Mouse (Mus musculus) bone marrow macrophage, adult 2 months (primary cell): Measurements from ENCODE around the gene Pate4. TPM values are rescaled to one million over a fixed set of nuclear protein-coding genes. Genes with fewer than 3 reads are reported as not detected.

Experiments
- H3K27ac ChIP-seq: 2 replicates; pipeline ENCODE4 v1.5.1; 2012; ENCODE audit warnings: low read depth, low read length; ENCODE audit not compliant: insufficient read depth
- H3K4me1 ChIP-seq: 2 replicates; pipeline ENCODE4 v1.6.1; 2012; ENCODE audit warnings: low read length; ENCODE audit not compliant: control insufficient read depth, insufficient read depth
- H3K4me3 ChIP-seq: 2 replicates; pipeline ENCODE4 v1.5.1; 2012; ENCODE audit warnings: mild to moderate bottlenecking, low read length, moderate library complexity; ENCODE audit not compliant: insufficient read depth
- CTCF ChIP-seq: IDR thresholded peaks from 2 replicates; pipeline ENCODE4 v1.5.1; 2012; ENCODE audit warnings: low read depth, mild to moderate bottlenecking, low read length, moderate library complexity
- POLR2A ChIP-seq: IDR thresholded peaks from 2 replicates; pipeline ENCODE4 v1.6.1; 2012; ENCODE audit warnings: mild to moderate bottlenecking, low read depth, low read length, borderline replicate concordance
- polyA plus RNA-seq: library from polyadenylated mRNA; stranded (reverse); fragments of >200 nt; gene quantifications from 2 replicates; pipeline ENCODE4 v1.2.4, GENCODE M21; 2012; ENCODE audit not compliant: missing spikeins, insufficient read depth, insufficient read length

Pate4 gene
- polyA plus RNA-seq, 1 experiment: not detected

DNA sequence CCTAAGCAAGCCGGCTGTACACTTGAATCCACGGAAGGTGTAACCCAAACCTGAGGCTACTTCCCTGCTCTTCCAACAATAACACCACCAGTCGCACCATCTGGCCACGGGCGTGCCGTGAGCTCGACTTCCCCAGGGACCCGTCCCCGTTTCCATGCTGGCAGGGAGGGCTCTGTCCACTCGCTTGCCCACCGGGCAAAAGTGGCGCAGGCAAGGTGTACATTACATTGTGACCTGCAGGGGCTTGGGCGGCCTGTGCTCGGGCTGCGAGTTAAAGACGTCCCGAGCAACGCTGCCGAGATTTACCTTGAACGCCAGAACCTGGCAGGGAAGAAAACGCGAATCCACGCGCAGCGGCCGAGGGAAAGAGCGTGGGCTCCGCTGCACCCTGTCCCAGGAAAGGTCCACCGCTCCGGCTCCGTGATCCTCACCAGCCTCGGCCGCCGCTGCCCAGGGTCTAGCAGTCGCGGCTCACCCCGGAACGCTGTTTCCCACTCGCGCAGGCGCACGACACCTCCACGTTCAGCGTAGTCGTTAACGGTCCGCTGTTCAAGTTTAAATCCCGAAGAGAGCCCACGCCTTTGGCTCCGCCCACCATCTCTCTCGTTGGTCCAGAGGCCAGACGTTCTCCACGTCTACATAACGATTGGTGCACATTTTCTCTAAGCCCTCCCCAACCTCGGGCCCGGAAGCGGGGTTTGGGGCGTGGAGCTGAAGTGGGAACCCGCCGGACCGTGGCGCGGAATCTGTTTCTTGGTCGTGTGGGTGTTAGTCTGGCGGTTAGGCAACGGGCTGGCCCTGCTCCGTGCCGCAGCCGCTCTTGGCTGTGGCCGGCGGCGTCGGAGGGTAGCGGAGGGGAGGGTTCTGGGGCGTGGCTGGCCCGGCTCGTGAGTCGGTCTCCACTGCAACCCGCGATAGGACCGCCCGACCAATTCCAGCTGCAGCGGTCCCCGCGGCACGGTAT, 41.9 kb downstream of the Pate4 start, which contains the start of the genes Pate2 and Hyls1:
Gene Pate2, plus strand, starts transcription at position 714 of the 964 bp plus-strand sequence.
Gene Hyls1, minus strand, starts transcription at position 828 of the 964 bp plus-strand sequence.
- no peak for TF ChIP-seq CTCF
- no peak for TF ChIP-seq POLR2A
- Histone ChIP-seq H3K4me3 (peak within 1 kb of the TSS; percentile 83), H3K4me1 (peaks cover 4% of the 10 kb centered on the region), H3K27ac (peak within 1 kb of the TSS; percentile 78)

DNA sequence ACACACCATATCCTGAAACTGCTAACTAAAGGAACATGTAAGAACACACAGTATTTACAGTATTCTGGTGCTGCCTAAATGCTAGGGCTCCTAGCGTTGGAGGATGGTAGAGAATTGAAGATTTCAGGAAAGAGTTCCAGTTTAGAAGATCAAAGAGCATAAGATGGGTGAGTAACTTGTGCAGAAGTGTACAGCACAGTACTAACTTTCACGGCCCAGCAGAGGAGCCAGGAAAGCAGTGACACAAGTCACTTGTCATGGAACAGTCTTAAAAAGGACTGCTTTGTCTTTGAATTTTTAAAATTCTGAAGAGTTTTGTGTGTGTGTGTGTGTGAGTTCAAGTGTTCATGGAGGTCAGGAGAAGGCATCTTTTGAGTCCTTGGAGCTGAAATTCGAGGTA, 43.7 kb downstream of the Pate4 start:
- H3K4me3 ChIP-seq: no peak overlapping the region
- H3K4me1 ChIP-seq: peaks cover 4% of the 10 kb centered on the region
- no peak for TF ChIP-seq CTCF
- no peak for TF ChIP-seq POLR2A

DNA sequence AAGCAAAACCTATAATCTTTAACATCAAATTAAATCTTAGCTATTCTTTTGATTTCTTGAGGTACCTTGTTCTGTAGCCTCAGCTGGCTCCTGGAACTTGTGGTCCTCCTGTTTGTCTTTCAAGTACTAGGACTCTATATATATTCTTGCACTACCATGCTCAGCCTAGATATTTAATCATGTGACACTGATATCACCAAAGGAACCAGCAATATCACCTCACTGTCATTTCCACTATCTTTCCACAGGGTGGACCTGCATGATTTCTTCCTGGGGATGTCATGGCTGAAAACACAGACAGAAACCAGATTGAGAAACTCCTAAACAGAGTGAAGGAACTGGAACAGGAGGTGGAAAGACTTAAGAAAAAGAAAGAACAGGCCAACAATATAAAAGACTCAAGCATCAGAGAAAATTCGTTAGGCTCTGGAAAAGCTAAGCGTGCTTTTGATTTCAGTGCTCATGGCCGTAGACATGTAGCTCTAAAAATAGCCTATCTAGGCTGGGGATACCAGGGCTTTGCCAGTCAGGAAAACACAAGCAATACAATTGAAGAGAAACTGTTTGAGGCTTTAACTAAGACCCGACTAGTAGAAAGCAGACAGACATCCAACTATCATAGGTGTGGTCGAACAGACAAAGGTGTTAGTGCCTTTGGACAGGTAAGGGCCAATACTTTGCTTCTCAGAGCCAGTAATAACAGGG, 47.1 kb downstream of the Pate4 start:
- Histone ChIP-seq H3K4me1 (peaks cover 15% of the 10 kb centered on the region), H3K4me3 (no peak overlapping the region), H3K27ac (no peak overlapping the region)
- TF ChIP-seq POLR2A (no peak), CTCF (no peak)

More for the DNA sequence above, 43.7 kb downstream of the Pate4 start:
- no peak overlapping the region for H3K27ac ChIP-seq

DNA sequence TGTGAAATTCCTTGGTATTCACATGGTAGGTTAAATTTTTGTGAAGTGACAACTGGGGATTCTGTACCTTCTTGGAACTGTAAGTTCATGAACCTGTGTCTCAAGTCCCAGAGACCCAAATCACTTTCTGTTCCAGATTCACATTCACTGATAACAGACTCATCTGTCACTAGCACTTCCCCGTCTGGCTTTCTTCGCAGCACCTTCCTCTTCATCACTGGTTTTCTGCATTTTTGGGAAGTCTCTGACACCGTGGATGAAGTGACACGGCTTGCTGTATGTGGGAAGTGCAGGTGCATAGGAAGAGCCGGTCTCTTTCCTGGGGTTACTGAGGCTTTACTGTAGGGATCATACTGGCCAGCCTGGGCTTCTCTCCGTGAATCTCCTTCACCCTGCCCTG, 50.2 kb downstream of the Pate4 start:
- H3K4me1 ChIP-seq: peaks cover 14% of the 10 kb centered on the region

DNA sequence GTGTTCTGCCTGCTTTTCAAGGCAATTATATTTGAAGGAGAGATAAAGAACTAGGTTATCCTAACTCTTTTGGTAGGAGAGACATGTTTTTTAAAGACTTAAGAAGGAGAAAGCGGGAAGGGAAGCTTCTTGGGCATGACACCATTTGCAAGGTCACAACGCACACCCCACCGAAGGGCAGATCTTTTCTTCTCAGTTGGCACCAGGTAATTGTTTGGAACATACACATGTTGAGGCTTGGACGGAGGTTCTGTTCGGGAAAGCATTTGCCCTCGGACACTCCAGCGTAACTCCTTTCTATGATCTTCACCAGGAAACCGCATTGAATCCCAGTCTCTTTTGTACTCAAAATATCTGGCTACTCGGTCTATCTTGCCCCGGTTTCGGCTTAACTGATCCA, 50.7 kb downstream of the Pate4 start:
- TF ChIP-seq CTCF: no peak
- TF ChIP-seq POLR2A: no peak
- H3K4me1 ChIP-seq: peaks cover 14% of the 10 kb centered on the region
- H3K4me3 ChIP-seq: no peak overlapping the region
- H3K27ac ChIP-seq: no peak overlapping the region

More for the DNA sequence above, 50.2 kb downstream of the Pate4 start:
- TF ChIP-seq POLR2A (no peak), CTCF (no peak)
- Histone ChIP-seq H3K27ac (no peak overlapping the region), H3K4me3 (no peak overlapping the region)

DNA sequence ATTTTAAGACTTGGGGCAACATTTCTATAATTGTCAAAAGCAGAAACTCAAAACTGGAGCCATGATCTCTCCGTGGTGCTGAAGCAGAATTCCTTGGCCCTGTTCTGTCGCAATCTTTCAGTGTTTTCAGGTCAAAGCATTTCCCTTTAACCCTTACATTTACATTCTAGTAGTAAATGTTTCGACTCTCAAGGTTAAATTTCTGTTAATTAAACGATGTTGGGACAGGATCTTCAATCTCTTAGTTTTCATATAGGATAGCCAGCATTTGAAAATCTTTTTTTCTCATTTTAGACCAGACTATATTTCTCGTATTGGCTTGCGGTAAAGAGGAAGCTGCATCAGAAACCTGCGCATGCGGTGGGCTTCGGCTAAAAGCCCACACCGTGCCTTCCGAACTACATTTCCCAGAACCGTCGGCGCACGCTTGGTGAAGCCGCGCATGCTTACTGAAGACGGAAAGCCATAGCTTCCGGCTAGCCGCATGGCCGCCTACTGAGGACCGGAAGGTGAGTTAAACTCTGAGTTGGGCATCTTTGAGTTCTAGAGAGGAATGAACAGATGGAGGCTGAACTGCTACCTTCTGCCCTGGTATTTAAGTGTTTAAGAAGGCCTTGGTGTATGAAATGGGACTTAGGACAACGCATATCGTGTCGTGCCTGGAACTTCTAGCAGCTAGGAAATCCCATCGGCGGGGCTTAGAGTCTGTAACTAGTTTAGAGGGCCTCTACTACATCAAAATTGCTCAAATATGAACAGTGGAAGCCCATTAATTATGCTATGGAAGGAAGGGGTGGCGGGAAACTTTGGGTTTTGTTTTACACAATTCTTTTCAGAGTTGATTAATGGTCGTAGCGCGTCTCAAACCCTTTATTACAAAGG, 52.5 kb downstream of the Pate4 start:
- peak overlapping the region; percentile 85 for H3K4me3 ChIP-seq
- TF ChIP-seq POLR2A (no peak), CTCF (no peak)
- H3K4me1 ChIP-seq: peaks cover 14% of the 10 kb centered on the region
- peak overlapping the region; percentile 55 for H3K27ac ChIP-seq

DNA sequence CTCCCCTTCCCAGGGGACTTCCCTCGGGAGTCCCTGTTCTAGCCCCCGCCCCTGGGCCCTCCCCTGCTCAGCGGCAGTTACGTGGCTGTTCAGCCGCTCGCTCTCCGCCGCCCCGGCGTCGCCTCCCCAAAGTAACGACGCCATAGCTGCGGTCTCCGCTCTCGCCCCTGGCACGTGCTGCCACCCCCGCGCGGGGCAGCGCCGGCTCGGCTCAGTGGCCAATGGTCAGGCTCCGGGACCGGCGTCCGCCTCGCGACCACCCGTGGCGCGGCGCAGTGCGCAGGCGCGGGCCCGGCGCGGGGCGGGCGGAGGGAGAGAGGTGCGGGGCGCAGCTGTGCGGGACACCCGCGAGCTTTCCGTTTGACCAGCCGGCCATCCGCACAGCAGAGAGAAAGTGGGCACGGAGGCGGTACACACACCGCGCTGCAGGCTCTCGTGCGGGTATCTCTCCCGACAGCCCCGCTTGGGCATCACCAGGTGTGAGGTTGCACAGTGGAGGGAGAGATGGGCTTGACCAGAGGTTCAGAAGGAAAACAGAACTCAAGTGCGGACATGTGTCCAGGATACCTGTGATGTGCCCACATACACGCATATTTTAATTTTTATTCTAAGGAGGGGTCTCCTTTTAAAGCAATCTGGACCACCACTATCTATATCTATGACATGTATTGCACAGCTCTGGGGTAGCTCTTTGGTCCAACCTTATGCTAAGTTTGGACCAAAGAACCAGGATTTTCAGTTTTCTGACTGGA, 53.3 kb downstream of the Pate4 start, which contains the start of the genes Ddx25 and Pus3:
Gene Ddx25, minus strand, starts transcription at position 272 of the 752 bp plus-strand sequence.
Gene Pus3, plus strand, starts transcription at position 339 of the 752 bp plus-strand sequence.
- peak within 1 kb of the TSS; percentile 85 for H3K4me3 ChIP-seq
- H3K27ac ChIP-seq: peak within 1 kb of the TSS; percentile 55
- H3K4me1 ChIP-seq: peaks cover 14% of the 10 kb centered on the region
- no peak for TF ChIP-seq CTCF

Other genes starting within 250 kb of the Pate4 start
- gene Cdon, start 190.8 kb downstream of the Pate4 start, polyA plus RNA-seq: 0.20 and 0.75 TPM in 2 replicates
- not detected in 2 replicates for gene Gm1113, start 93.7 kb downstream of the Pate4 start, polyA plus RNA-seq
- gene Ddx25, start 53.4 kb downstream of the Pate4 start, polyA plus RNA-seq: not detected in 2 replicates
- 7.9 and 9.0 TPM in 2 replicates for gene Pus3, start 53.3 kb downstream of the Pate4 start, polyA plus RNA-seq
- not detected in 2 replicates for gene Pate2, start 41.7 kb downstream of the Pate4 start, polyA plus RNA-seq
- 8.8 and 9.4 TPM in 2 replicates for gene Hyls1, start 41.5 kb downstream of the Pate4 start, polyA plus RNA-seq
- not detected in 2 replicates for gene Pate3, start 36.3 kb upstream of the Pate4 start, polyA plus RNA-seq
- gene Pate1, start 75.4 kb upstream of the Pate4 start, polyA plus RNA-seq: not detected in 2 replicates
- gene Gm17677, start 129.1 kb upstream of the Pate4 start, polyA plus RNA-seq: not detected in 2 replicates
- not detected in 2 replicates for gene Gm17727, start 166.2 kb upstream of the Pate4 start, polyA plus RNA-seq
- not detected in 2 replicates for gene Gm27235, start 178.2 kb upstream of the Pate4 start, polyA plus RNA-seq
- not detected in 2 replicates for gene D730048I06Rik, start 178.2 kb upstream of the Pate4 start, polyA plus RNA-seq
- not detected in 2 replicates for gene 9230110F15Rik, start 232.2 kb upstream of the Pate4 start, polyA plus RNA-seq